Mouse (Mus musculus): ENCODE measurements around the gene Raet1e.
A peak's percentile ranks its signal among the peaks of the same experiment; 100 is the strongest.
"Not testable (repeated sequence)": the region's sequence is repeated elsewhere in the genome, so short reads cannot be mapped to it uniquely, and the experiment has no call there.

The Raet1e gene

GRCm38 (mm10) chr10:22361415-22362352, 203.3 kb downstream of the Raet1e start:
- peak; percentile 8 for DNase-seq (ENCODE audit: low spot score)

- DNase-seq (ENCODE audit: low spot score), result not testable (repeated sequence)
Measured at GRCm38 (mm10) chr10:22362466-22362865, 204.1 kb downstream of the Raet1e start.

GRCm38 (mm10) chr10:22364915-22365314, 206.5 kb downstream of the Raet1e start:
- not testable (repeated sequence) for DNase-seq (ENCODE audit: low spot score)

GRCm38 (mm10) chr10:22381226-22381625, 222.9 kb downstream of the Raet1e start:
- DNase-seq (ENCODE audit: low spot score), result not testable (repeated sequence)

- not testable (repeated sequence) for DNase-seq (ENCODE audit: low spot score)
Measured at GRCm38 (mm10) chr10:22390146-22390545, 231.8 kb downstream of the Raet1e start.

GRCm38 (mm10) chr10:22391616-22392015, 233.2 kb downstream of the Raet1e start:
- DNase-seq (ENCODE audit: low spot score), result not testable (repeated sequence)

GRCm38 (mm10) chr10:22393028-22393824, 234.9 kb downstream of the Raet1e start:
- not testable (repeated sequence) for DNase-seq (ENCODE audit: low spot score)

- not testable (repeated sequence) for DNase-seq (ENCODE audit: low spot score)
Measured at GRCm38 (mm10) chr10:22396680-22397079, 238.3 kb downstream of the Raet1e start.

- DNase-seq (ENCODE audit: low spot score), result peak; percentile 57
Measured at GRCm38 (mm10) chr10:22402225-22402917, 244.0 kb downstream of the Raet1e start.

- DNase-seq (ENCODE audit: low spot score), result peak; percentile 10
Measured at GRCm38 (mm10) chr10:22413702-22414494, 255.5 kb downstream of the Raet1e start.
